Mouse (Mus musculus): ENCODE results near the gene D630039A03Rik. TPM values are rescaled to one million over a fixed set of nuclear protein-coding genes. Genes with fewer than 3 reads are reported as not detected.

D630039A03Rik gene
- polyA plus RNA-seq, 1 experiment: 0.19 TPM

GRCm38 (mm10) chr4:57952416-57952815, 36.3 kb upstream of the D630039A03Rik start:
- TF ChIP-seq POLR2A (IDR thresholded peaks at IDR 0.05; ENCODE audit: low read depth, low read length): no peak
- peaks cover 26% of the 10 kb centered on the region for H3K36me3 ChIP-seq (ENCODE audit: control insufficient read depth, insufficient read depth, low read length)
- H3K27ac ChIP-seq (ENCODE audit: insufficient read depth, low read length): no peak overlapping the region
- H3K4me1 ChIP-seq (ENCODE audit: control insufficient read depth, insufficient read depth, insufficient read length): peaks cover 8% of the 10 kb centered on the region; the same call in 1 of the 2 replicates
- 92% methylated on average over 3 of the region's 3 CpGs for WGBS
- DNase-seq (ENCODE audit: low read depth in 1 of 2, low spot score in 2 of 2): no peak
- H3K27me3 ChIP-seq (ENCODE audit: control insufficient read depth, insufficient read depth, low read length): no peaks in the 10 kb centered on the region
- H3K4me3 ChIP-seq (ENCODE audit: extremely low read depth, insufficient read depth, insufficient read length): no peak overlapping the region

GRCm38 (mm10) chr4:57949866-57950265, 33.8 kb upstream of the D630039A03Rik start:
- no peak overlapping the region for H3K4me3 ChIP-seq (ENCODE audit: extremely low read depth, insufficient read depth, insufficient read length)
- WGBS: 95% methylated on average over 6 of the region's 6 CpGs
- H3K27ac ChIP-seq (ENCODE audit: insufficient read depth, low read length): no peak overlapping the region
- peaks cover 28% of the 10 kb centered on the region for H3K36me3 ChIP-seq (ENCODE audit: control insufficient read depth, insufficient read depth, low read length)
- no peaks in the 10 kb centered on the region for H3K4me1 ChIP-seq (ENCODE audit: control insufficient read depth, insufficient read depth, insufficient read length)
- no peak for DNase-seq (ENCODE audit: low read depth in 1 of 2, low spot score in 2 of 2)
- no peaks in the 10 kb centered on the region for H3K27me3 ChIP-seq (ENCODE audit: control insufficient read depth, insufficient read depth, low read length)
- TF ChIP-seq CTCF (IDR thresholded peaks at IDR 0.05; ENCODE audit: extremely low read depth, insufficient read depth, insufficient read length, insufficient replicate concordance): no peak
- TF ChIP-seq POLR2A (IDR thresholded peaks at IDR 0.05; ENCODE audit: low read depth, low read length): no peak

GRCm38 (mm10) chr4:57947476-57947875, 31.4 kb upstream of the D630039A03Rik start:
- TF ChIP-seq CTCF (IDR thresholded peaks at IDR 0.05; ENCODE audit: extremely low read depth, insufficient read depth, insufficient read length, insufficient replicate concordance) (no peak), POLR2A (IDR thresholded peaks at IDR 0.05; ENCODE audit: low read depth, low read length) (no peak)
- Histone ChIP-seq H3K27ac (ENCODE audit: insufficient read depth, low read length) (no peak overlapping the region), H3K36me3 (ENCODE audit: control insufficient read depth, insufficient read depth, low read length) (peaks cover 32% of the 10 kb centered on the region), H3K27me3 (ENCODE audit: control insufficient read depth, insufficient read depth, low read length) (no peaks in the 10 kb centered on the region), H3K4me3 (ENCODE audit: extremely low read depth, insufficient read depth, insufficient read length) (no peak overlapping the region), H3K4me1 (ENCODE audit: control insufficient read depth, insufficient read depth, insufficient read length) (no peaks in the 10 kb centered on the region)
- 93% methylated on average over 4 of the region's 4 CpGs for WGBS
- DNase-seq (ENCODE audit: low read depth in 1 of 2, low spot score in 2 of 2): no peak

- no peak for TF ChIP-seq CTCF (IDR thresholded peaks at IDR 0.05; ENCODE audit: extremely low read depth, insufficient read depth, insufficient read length, insufficient replicate concordance)
- TF ChIP-seq POLR2A (IDR thresholded peaks at IDR 0.05; ENCODE audit: low read depth, low read length): no peak
- no peak overlapping the region for H3K27ac ChIP-seq (ENCODE audit: insufficient read depth, low read length)
- no peaks in the 10 kb centered on the region for H3K4me1 ChIP-seq (ENCODE audit: control insufficient read depth, insufficient read depth, insufficient read length)
- H3K36me3 ChIP-seq (ENCODE audit: control insufficient read depth, insufficient read depth, low read length): peaks cover 32% of the 10 kb centered on the region
- DNase-seq (ENCODE audit: low read depth in 1 of 2, low spot score in 2 of 2): no peak
- H3K4me3 ChIP-seq (ENCODE audit: extremely low read depth, insufficient read depth, insufficient read length): no peak overlapping the region
- no peaks in the 10 kb centered on the region for H3K27me3 ChIP-seq (ENCODE audit: control insufficient read depth, insufficient read depth, low read length)
- WGBS: 92% methylated on average over 10 of the region's 10 CpGs
Observed at GRCm38 (mm10) chr4:57947036-57947435, 30.9 kb upstream of the D630039A03Rik start.

- 92% methylated on average over 2 of the region's 2 CpGs for WGBS
- TF ChIP-seq CTCF (IDR thresholded peaks at IDR 0.05; ENCODE audit: extremely low read depth, insufficient read depth, insufficient read length, insufficient replicate concordance) (no peak), POLR2A (IDR thresholded peaks at IDR 0.05; ENCODE audit: low read depth, low read length) (no peak)
- Histone ChIP-seq H3K36me3 (ENCODE audit: control insufficient read depth, insufficient read depth, low read length) (peaks cover 7% of the 10 kb centered on the region), H3K4me3 (ENCODE audit: extremely low read depth, insufficient read depth, insufficient read length) (no peak overlapping the region), H3K27me3 (ENCODE audit: control insufficient read depth, insufficient read depth, low read length) (no peaks in the 10 kb centered on the region), H3K4me1 (ENCODE audit: control insufficient read depth, insufficient read depth, insufficient read length) (no peaks in the 10 kb centered on the region), H3K27ac (ENCODE audit: insufficient read depth, low read length) (no peak overlapping the region)
- DNase-seq (ENCODE audit: low read depth in 1 of 2, low spot score in 2 of 2): no peak
Observed at GRCm38 (mm10) chr4:57942892-57943291, 26.8 kb upstream of the D630039A03Rik start.

- TF ChIP-seq CTCF (IDR thresholded peaks at IDR 0.05; ENCODE audit: extremely low read depth, insufficient read depth, insufficient read length, insufficient replicate concordance): no peak
- no peak for TF ChIP-seq POLR2A (IDR thresholded peaks at IDR 0.05; ENCODE audit: low read depth, low read length)
- peaks cover 5% of the 10 kb centered on the region for H3K36me3 ChIP-seq (ENCODE audit: control insufficient read depth, insufficient read depth, low read length)
- 88% methylated on average over 4 of the region's 4 CpGs for WGBS
- no peaks in the 10 kb centered on the region for H3K27me3 ChIP-seq (ENCODE audit: control insufficient read depth, insufficient read depth, low read length)
- no peaks in the 10 kb centered on the region for H3K4me1 ChIP-seq (ENCODE audit: control insufficient read depth, insufficient read depth, insufficient read length)
- no peak overlapping the region for H3K4me3 ChIP-seq (ENCODE audit: extremely low read depth, insufficient read depth, insufficient read length)
- DNase-seq (ENCODE audit: low read depth in 1 of 2, low spot score in 2 of 2): no peak
- H3K27ac ChIP-seq (ENCODE audit: insufficient read depth, low read length): no peak overlapping the region
Observed at GRCm38 (mm10) chr4:57940631-57941030, 24.5 kb upstream of the D630039A03Rik start.

- WGBS: 82% methylated on average over 6 of the region's 6 CpGs
- TF ChIP-seq POLR2A (IDR thresholded peaks at IDR 0.05; ENCODE audit: low read depth, low read length) (no peak), CTCF (IDR thresholded peaks at IDR 0.05; ENCODE audit: extremely low read depth, insufficient read depth, insufficient read length, insufficient replicate concordance) (no peak)
- Histone ChIP-seq H3K4me1 (ENCODE audit: control insufficient read depth, insufficient read depth, insufficient read length) (no peaks in the 10 kb centered on the region), H3K27ac (ENCODE audit: insufficient read depth, low read length) (no peak overlapping the region), H3K4me3 (ENCODE audit: extremely low read depth, insufficient read depth, insufficient read length) (no peak overlapping the region), H3K27me3 (ENCODE audit: control insufficient read depth, insufficient read depth, low read length) (no peaks in the 10 kb centered on the region), H3K36me3 (ENCODE audit: control insufficient read depth, insufficient read depth, low read length) (no peaks in the 10 kb centered on the region)
- no peak for DNase-seq (ENCODE audit: low read depth in 1 of 2, low spot score in 2 of 2)
Observed at GRCm38 (mm10) chr4:57937292-57937691, 21.2 kb upstream of the D630039A03Rik start.
